Mouse (Mus musculus): ENCODE measurements around the gene Cldn2. TPM values are rescaled to one million over a fixed set of nuclear protein-coding genes. Genes with fewer than 3 reads are reported as not detected.

The Cldn2 gene
- total and polyA plus RNA-seq, 3 experiments = not detected

GRCm38 (mm10) chrX:139769975-139770637, 30.5 kb upstream of the Cldn2 start:
- no peak overlapping the region for H3K27ac ChIP-seq (ENCODE audit: control insufficient read depth, low read depth, low read length)
- H3K79me2 ChIP-seq (ENCODE audit: control insufficient read depth, insufficient read depth, low read length, poor library complexity) = no peaks in the 10 kb centered on the region; the same call in 1 of the 2 replicates
- H3K27me3 ChIP-seq (ENCODE audit: control insufficient read depth in 1 of 2, insufficient read depth in 2 of 2, low read length in 2 of 2) = no peaks in the 10 kb centered on the region; a peak in 1 of 4 replicates
- DNase-seq (ENCODE audit: low read depth, low spot score) = no peak
- no peak for TF ChIP-seq JUND (IDR thresholded peaks at IDR 0.05; ENCODE audit: low read depth, low read length)
- no peaks in the 10 kb centered on the region; a peak in 1 of 4 replicates for H3K36me3 ChIP-seq (ENCODE audit: control insufficient read depth in 1 of 2, insufficient read depth in 2 of 2, low read length in 2 of 2)
- H3K9me3 ChIP-seq (replicated peaks; ENCODE audit: insufficient read depth, low read length) = no peaks in the 10 kb centered on the region
- no peak overlapping the region for H3K4me3 ChIP-seq (ENCODE audit: control insufficient read depth in 1 of 2, insufficient read depth in 1 of 2, low read depth in 2 of 2, low read length in 2 of 2)
- no peak overlapping the region for H3K9ac ChIP-seq (ENCODE audit: control insufficient read depth, low read depth, low read length, poor library complexity, severe bottlenecking)
- no peaks in the 10 kb centered on the region for H3K4me1 ChIP-seq (ENCODE audit: control insufficient read depth in 1 of 2, insufficient read depth in 2 of 2, low read length in 2 of 2)

GRCm38 (mm10) chrX:139774309-139775083, 26.1 kb upstream of the Cldn2 start:
- Histone ChIP-seq H3K27me3 (ENCODE audit: control insufficient read depth in 1 of 2, insufficient read depth in 2 of 2, low read length in 2 of 2) (no peaks in the 10 kb centered on the region), H3K27ac (ENCODE audit: control insufficient read depth, low read depth, low read length) (peak overlapping the region; percentile 8; the same call in 1 of the 2 replicates), H3K4me3 (ENCODE audit: control insufficient read depth in 1 of 2, insufficient read depth in 1 of 2, low read depth in 2 of 2, low read length in 2 of 2) (peak overlapping the region; percentile 61 to 65), H3K36me3 (ENCODE audit: control insufficient read depth in 1 of 2, insufficient read depth in 2 of 2, low read length in 2 of 2) (peaks cover 0 to 2% of the 10 kb centered on the region in 2 experiments; a peak in 1 of 4 replicates), H3K9me3 (replicated peaks; ENCODE audit: insufficient read depth, low read length) (no peaks in the 10 kb centered on the region), H3K79me2 (ENCODE audit: control insufficient read depth, insufficient read depth, low read length, poor library complexity) (no peaks in the 10 kb centered on the region; the same call in 1 of the 2 replicates), H3K9ac (ENCODE audit: control insufficient read depth, low read depth, low read length, poor library complexity, severe bottlenecking) (peak overlapping the region; percentile 59), H3K4me1 (ENCODE audit: control insufficient read depth in 1 of 2, insufficient read depth in 2 of 2, low read length in 2 of 2) (peaks cover 0 to 3% of the 10 kb centered on the region in 2 experiments; a peak in 1 of 4 replicates)
- peak; percentile 90 for DNase-seq (ENCODE audit: low read depth, low spot score)
- TF ChIP-seq SIN3A (IDR thresholded peaks at IDR 0.05; ENCODE audit: low read length) (peak; percentile 63), SMC3 (IDR thresholded peaks at IDR 0.05; ENCODE audit: low read depth, low read length) (peak; percentile 99), RAD21 (IDR thresholded peaks at IDR 0.05; ENCODE audit: low read depth, low read length) (peak; percentile 99), CHD1 (IDR thresholded peaks at IDR 0.05; ENCODE audit: low read depth, low read length) (no peak), ZC3H11A (IDR thresholded peaks at IDR 0.05; ENCODE audit: low read depth, low read length) (peak; percentile 99), EP300 (IDR thresholded peaks at IDR 0.05; ENCODE audit: low read depth in 1 of 2, low read length in 2 of 2) (no peak), GATA1 (IDR thresholded peaks at IDR 0.05; ENCODE audit: low read depth, low read length) (0 out of 2 replicates have a peak, but pooled peaks have one; percentile 12), TCF12 (IDR thresholded peaks at IDR 0.05; ENCODE audit: low read depth, low read length) (no peak), CTCF (IDR thresholded peaks at IDR 0.05 in 2 of 3, conservative IDR thresholded peaks at IDR 0.05 in 1 of 3; ENCODE audit: control insufficient read depth in 1 of 3, insufficient read depth in 1 of 3, low read depth in 2 of 3, low read length in 3 of 3, poor library complexity in 1 of 3, severe bottlenecking in 1 of 3) (peak; percentile 74 to 99 (median 86)), BHLHE40 (IDR thresholded peaks at IDR 0.05; ENCODE audit: borderline replicate concordance, low read depth, low read length) (0 out of 2 replicates have a peak, but pooled peaks have one; percentile 18), MYC (IDR thresholded peaks at IDR 0.05; ENCODE audit: low read depth, low read length) (0 out of 2 replicates have a peak, but pooled peaks have one; percentile 26)
